Mouse (Mus musculus): ENCODE measurements around the gene Dalrd3. TPM values are rescaled to one million over a fixed set of nuclear protein-coding genes. Genes with fewer than 3 reads are reported as not detected.

Dalrd3 gene
- polyA plus RNA-seq, 1 experiment, result 56.1 TPM

DNA sequence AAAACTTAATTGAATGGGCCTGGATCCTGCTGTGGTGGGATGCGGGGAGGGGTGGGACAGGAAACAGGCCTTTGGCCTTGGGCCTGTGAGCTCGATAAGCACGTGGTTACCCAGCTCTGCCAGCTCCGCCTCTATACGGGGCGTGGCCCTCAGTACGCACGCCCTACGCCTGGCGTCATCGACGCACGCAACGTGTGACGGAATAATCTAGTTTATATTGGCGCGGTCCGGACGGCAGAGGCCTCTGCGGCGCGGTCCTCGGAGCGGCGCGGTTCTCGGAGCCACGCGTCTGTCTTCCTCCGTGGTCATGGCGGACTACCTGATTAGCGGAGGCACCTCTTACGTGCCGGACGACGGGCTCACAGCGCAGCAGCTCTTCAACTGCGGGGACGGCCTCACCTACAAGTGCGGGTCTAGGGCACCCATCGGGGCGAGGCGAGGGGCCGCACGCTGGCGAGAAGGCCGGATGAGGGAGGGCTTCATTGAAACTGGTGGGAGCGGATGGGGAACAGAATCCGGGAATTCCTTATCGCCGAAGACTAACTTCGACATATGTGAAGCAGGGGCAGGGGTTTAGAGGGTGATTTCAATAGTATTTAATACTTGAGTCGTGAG is 9.4 kb upstream of the Dalrd3 start, which contains the start of gene Impdh2:
TSS of gene Impdh2 (plus strand) at position 60 of the 615 bp plus-strand sequence.
- peaks cover 19% of the 10 kb centered on the region for H3K79me3 ChIP-seq (ENCODE audit: low read depth)
- H3K27me3 ChIP-seq (ENCODE audit: control insufficient read depth, insufficient read depth, insufficient read length), result no peaks in the 10 kb centered on the region
- peak within 1 kb of the TSS; percentile 78 for H3ac ChIP-seq (ENCODE audit: control insufficient read depth, insufficient read length, low read depth)
- H3K36me3 ChIP-seq (ENCODE audit: control insufficient read depth, insufficient read depth), result peaks cover 79% of the 10 kb centered on the region
- H3K4me3 ChIP-seq (ENCODE audit: insufficient read depth, poor library complexity, severe bottlenecking), result peak within 1 kb of the TSS; percentile 50
- H3K79me2 ChIP-seq (ENCODE audit: control insufficient read depth, insufficient read depth), result peaks cover 26% of the 10 kb centered on the region
- TF ChIP-seq CTCF (IDR thresholded peaks at IDR 0.05; ENCODE audit: control insufficient read depth, insufficient read depth, insufficient read length), result no peak
- TF ChIP-seq FOSL1 (IDR thresholded peaks at IDR 0.05; ENCODE audit: insufficient read depth, low read length, poor library complexity, severe bottlenecking), result no peak
- peak; percentile 72 for TF ChIP-seq USF1 (IDR thresholded peaks at IDR 0.05; ENCODE audit: low read depth)
- TF ChIP-seq CEBPB (IDR thresholded peaks at IDR 0.05; ENCODE audit: low read depth), result no peak
- TF ChIP-seq MYOD1 (IDR thresholded peaks at IDR 0.05; ENCODE audit: control insufficient read depth, insufficient read length, low read depth), result no peak
- TF ChIP-seq MAX (IDR thresholded peaks at IDR 0.05), result peak; percentile 92
- TF ChIP-seq MYOG (IDR thresholded peaks at IDR 0.05; ENCODE audit: control insufficient read depth, extremely low read depth, insufficient read length), result no peak

- Histone ChIP-seq H3K4me3 (ENCODE audit: insufficient read depth, poor library complexity, severe bottlenecking) (no peak overlapping the region), H3K36me3 (ENCODE audit: control insufficient read depth, insufficient read depth) (peaks cover 52% of the 10 kb centered on the region), H3K79me3 (ENCODE audit: low read depth) (peaks cover 24% of the 10 kb centered on the region), H3K27me3 (ENCODE audit: control insufficient read depth, insufficient read depth, insufficient read length) (no peaks in the 10 kb centered on the region), H3K79me2 (ENCODE audit: control insufficient read depth, insufficient read depth) (peaks cover 35% of the 10 kb centered on the region), H3ac (ENCODE audit: control insufficient read depth, insufficient read length, low read depth) (no peak overlapping the region)
- TF ChIP-seq MYOG (IDR thresholded peaks at IDR 0.05; ENCODE audit: control insufficient read depth, extremely low read depth, insufficient read length), result no peak
- TF ChIP-seq USF1 (IDR thresholded peaks at IDR 0.05; ENCODE audit: low read depth), result no peak
- no peak for TF ChIP-seq MAX (IDR thresholded peaks at IDR 0.05)
- TF ChIP-seq MYOD1 (IDR thresholded peaks at IDR 0.05; ENCODE audit: control insufficient read depth, insufficient read length, low read depth), result no peak
- TF ChIP-seq CEBPB (IDR thresholded peaks at IDR 0.05; ENCODE audit: low read depth), result no peak
- no peak for TF ChIP-seq CTCF (IDR thresholded peaks at IDR 0.05; ENCODE audit: control insufficient read depth, insufficient read depth, insufficient read length)
- TF ChIP-seq FOSL1 (IDR thresholded peaks at IDR 0.05; ENCODE audit: insufficient read depth, low read length, poor library complexity, severe bottlenecking), result no peak
These were observed 6.0 kb upstream of the Dalrd3 start for GRCm38 (mm10) chr9:108563671-108564070.

GRCm38 (mm10) chr9:108564131-108564530 is 5.6 kb upstream of the Dalrd3 start:
- Histone ChIP-seq H3K4me3 (ENCODE audit: insufficient read depth, poor library complexity, severe bottlenecking) (no peak overlapping the region), H3K79me3 (ENCODE audit: low read depth) (peaks cover 24% of the 10 kb centered on the region), H3ac (ENCODE audit: control insufficient read depth, insufficient read length, low read depth) (no peak overlapping the region), H3K27me3 (ENCODE audit: control insufficient read depth, insufficient read depth, insufficient read length) (no peaks in the 10 kb centered on the region), H3K79me2 (ENCODE audit: control insufficient read depth, insufficient read depth) (peaks cover 37% of the 10 kb centered on the region), H3K36me3 (ENCODE audit: control insufficient read depth, insufficient read depth) (peaks cover 48% of the 10 kb centered on the region)
- TF ChIP-seq USF1 (IDR thresholded peaks at IDR 0.05; ENCODE audit: low read depth) (no peak), MYOG (IDR thresholded peaks at IDR 0.05; ENCODE audit: control insufficient read depth, extremely low read depth, insufficient read length) (no peak), FOSL1 (IDR thresholded peaks at IDR 0.05; ENCODE audit: insufficient read depth, low read length, poor library complexity, severe bottlenecking) (no peak), MYOD1 (IDR thresholded peaks at IDR 0.05; ENCODE audit: control insufficient read depth, insufficient read length, low read depth) (no peak), CTCF (IDR thresholded peaks at IDR 0.05; ENCODE audit: control insufficient read depth, insufficient read depth, insufficient read length) (no peak), MAX (IDR thresholded peaks at IDR 0.05) (no peak), CEBPB (IDR thresholded peaks at IDR 0.05; ENCODE audit: low read depth) (no peak)

- TF ChIP-seq CEBPB (IDR thresholded peaks at IDR 0.05; ENCODE audit: low read depth) (no peak), MYOG (IDR thresholded peaks at IDR 0.05; ENCODE audit: control insufficient read depth, extremely low read depth, insufficient read length) (no peak), MAX (IDR thresholded peaks at IDR 0.05) (no peak), MYOD1 (IDR thresholded peaks at IDR 0.05; ENCODE audit: control insufficient read depth, insufficient read length, low read depth) (no peak), CTCF (IDR thresholded peaks at IDR 0.05; ENCODE audit: control insufficient read depth, insufficient read depth, insufficient read length) (no peak), FOSL1 (IDR thresholded peaks at IDR 0.05; ENCODE audit: insufficient read depth, low read length, poor library complexity, severe bottlenecking) (no peak), USF1 (IDR thresholded peaks at IDR 0.05; ENCODE audit: low read depth) (no peak)
- H3K79me3 ChIP-seq (ENCODE audit: low read depth), result peaks cover 18% of the 10 kb centered on the region
- H3ac ChIP-seq (ENCODE audit: control insufficient read depth, insufficient read length, low read depth), result peak overlapping the region; percentile 69
- peaks cover 28% of the 10 kb centered on the region for H3K79me2 ChIP-seq (ENCODE audit: control insufficient read depth, insufficient read depth)
- H3K36me3 ChIP-seq (ENCODE audit: control insufficient read depth, insufficient read depth), result peaks cover 41% of the 10 kb centered on the region
- no peaks in the 10 kb centered on the region for H3K27me3 ChIP-seq (ENCODE audit: control insufficient read depth, insufficient read depth, insufficient read length)
- peak overlapping the region; percentile 41 for H3K4me3 ChIP-seq (ENCODE audit: insufficient read depth, poor library complexity, severe bottlenecking)
These were observed 3.5 kb upstream of the Dalrd3 start for GRCm38 (mm10) chr9:108565881-108566814.
